Mouse (Mus musculus): ENCODE data around the gene Krt16.
"Not testable (repeated sequence)": the region's sequence is repeated elsewhere in the genome, so short reads cannot be mapped to it uniquely, and the experiment has no call there.

Krt16 gene

DNA sequence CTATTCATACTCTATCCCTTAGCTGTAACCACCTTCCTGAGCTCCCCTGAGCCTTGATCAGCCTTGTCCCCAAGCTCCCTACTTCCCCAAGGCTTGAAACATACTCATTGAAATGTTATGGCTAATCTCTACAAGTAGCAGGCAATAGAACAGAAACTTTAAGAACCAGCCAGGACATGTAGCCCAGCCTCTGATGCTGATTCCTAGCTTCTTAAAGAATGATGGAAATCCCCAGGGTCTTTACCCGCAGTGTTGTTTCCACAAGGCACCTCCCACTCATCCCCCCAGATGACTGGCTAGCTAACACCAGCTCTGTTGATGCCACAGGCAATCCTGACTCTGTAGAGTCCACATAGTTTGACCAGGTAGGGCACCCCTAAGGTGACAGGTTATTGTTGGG is 9.3 kb upstream of the Krt16 start:
- no peak for DNase-seq (ENCODE audit: low read depth, low spot score)

DNA sequence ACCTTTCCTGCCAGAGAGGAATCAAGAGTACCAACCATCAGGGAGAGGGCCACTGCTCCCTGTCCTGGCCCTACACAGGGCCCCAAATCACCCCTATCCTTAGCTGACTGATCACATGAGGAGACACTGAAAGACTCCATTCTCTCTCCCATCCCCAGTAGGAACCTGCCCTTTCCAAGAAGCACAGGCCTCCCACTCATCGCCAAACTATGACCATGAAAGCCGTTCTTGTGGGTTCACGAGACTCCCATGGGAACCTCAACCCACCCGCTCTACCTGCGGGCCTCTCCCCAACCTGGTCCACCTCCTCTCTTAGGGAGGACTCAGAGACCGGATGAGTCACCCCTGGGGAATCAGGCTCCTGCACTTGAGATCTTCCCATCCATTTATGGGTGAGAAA is 6.8 kb upstream of the Krt16 start:
- peak; percentile 36 for DNase-seq (ENCODE audit: low read depth, low spot score)

DNA sequence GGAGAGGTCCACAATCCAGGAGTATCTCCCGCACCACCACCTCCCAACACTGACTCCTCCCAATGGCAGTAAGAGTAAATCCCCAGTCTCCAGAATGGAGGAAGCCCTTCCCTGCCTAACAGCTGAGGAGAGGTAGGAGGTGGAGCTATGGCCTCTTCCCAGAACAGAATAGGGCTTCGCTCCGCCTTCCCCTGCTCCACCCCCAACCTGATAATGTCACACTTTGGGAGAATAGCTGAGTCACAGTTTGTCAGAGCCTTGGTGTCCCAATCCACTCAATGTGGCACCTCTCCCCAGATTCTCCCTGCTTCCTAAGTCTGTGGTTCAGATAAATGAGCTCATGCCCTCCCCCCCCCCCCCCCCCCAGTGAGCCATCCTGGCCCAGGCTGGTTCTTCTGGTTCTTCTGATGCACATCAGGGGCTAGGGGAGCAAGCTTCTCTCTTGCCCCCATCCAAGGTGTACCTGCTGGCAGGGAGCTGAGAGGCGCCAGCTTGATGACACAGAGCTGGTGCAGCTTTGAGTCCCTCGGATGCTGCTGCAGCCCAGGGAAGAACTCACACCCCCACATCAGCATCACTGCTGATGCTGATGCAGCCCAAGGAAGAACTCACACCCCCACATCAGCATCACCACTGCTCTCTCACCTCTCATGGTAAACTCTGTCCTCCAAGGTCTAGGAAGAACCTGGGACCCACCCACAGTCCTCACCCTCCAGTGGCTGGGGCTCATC is 5.8 kb upstream of the Krt16 start:
- DNase-seq (ENCODE audit: low read depth, low spot score): peak; percentile 82

DNA sequence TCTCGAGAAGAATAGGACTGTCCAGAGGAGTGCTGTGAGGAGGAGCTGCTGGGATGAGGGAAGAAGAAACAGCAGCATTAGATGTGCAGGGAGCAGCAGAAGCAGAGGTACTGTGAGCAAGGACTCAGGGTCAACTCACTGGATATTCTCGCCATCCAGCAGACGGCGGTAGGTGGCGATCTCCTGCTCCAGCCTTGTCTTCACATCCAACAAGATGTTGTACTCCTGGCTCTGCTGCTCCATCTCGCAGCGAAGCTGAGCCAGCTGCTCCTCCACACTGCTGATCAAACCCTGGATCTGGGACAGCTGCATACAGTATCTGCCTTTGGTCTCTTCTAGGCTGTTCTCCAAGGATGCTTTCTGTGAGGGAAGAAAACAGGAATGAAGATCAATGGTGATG is 2.2 kb downstream of the Krt16 start:
- DNase-seq (ENCODE audit: low read depth, low spot score): not testable (repeated sequence)

DNA sequence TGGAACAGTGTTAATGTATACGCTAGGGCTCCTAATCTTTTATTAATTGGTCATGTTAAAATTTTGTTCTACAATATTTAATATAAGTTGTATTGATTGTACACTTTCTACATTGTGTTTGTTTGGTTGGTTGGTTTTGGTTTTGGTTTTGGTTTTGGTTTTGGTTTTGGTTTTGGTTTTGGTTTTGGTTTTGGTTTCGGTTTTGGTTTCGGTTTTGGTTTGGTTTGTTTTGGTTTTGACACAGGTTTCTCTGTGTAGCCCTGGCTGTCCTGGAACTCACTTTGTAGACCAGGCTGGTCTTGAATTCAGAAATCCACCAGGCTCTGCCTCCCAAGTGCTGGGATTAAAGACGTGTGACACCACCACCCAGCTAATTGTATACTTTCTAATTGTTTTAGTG is 8.4 kb downstream of the Krt16 start:
- not testable (repeated sequence) for DNase-seq (ENCODE audit: low read depth, low spot score)

DNA sequence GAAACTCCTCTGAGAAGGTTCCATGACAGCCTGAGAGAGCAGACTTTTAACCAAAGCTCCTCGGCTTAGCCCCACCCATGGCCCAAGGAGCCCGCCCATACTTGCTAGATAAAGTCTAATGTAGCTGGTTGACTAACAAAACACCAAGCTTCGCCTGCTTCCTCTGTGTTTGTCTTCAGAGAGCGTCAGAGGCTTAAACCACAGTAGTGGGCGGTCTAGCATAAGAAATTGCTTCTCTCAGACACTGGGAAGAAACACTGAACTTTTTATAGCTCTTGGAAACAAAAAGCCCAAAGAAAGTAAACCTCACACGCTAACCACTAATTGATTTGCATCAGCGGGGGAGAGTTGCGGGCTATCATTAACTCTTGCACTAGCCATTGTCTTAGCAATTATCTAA is 27.0 kb downstream of the Krt16 start:
- peak; percentile 78 for DNase-seq (ENCODE audit: low read depth, low spot score)

DNA sequence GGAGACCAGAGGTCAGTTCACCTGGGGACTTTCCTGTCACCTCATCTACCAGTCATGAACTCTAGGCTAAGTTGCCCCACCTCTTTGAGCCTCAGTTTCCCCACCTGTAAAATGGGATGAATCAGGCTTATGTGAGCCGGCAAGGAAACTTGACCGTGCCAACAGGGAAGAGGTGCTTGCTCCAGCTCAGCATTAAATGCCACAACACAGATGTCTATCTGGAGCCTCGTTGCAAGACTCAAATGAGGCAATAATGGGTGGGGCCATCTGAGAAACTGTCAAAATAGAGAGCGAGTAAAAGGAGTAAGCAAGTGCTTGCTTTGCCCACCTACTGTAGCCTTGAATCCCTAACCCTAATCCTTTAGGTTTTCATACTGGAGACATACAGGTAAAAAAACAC is 29.4 kb downstream of the Krt16 start:
- no peak for DNase-seq (ENCODE audit: low read depth, low spot score)

DNA sequence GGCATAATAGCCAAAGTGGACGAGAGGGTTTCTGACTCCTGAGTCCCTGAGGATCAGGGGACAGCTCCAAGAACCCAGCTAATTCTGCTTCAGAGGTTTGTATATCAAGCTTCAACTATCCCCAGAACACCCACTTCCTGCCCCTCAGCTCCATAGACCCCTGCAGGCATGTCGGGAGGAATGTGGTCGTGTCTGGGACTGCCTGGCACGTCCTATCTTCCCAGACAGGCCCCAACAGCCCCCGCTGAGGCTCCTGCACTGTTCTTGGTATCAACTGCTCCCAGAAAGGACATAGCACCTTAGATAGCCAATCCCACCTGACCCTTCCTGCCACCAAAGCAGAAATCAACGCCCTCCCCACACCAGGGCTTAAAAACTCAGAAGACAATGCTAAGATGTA is 40.2 kb downstream of the Krt16 start:
- no peak for DNase-seq (ENCODE audit: low read depth, low spot score)

DNA sequence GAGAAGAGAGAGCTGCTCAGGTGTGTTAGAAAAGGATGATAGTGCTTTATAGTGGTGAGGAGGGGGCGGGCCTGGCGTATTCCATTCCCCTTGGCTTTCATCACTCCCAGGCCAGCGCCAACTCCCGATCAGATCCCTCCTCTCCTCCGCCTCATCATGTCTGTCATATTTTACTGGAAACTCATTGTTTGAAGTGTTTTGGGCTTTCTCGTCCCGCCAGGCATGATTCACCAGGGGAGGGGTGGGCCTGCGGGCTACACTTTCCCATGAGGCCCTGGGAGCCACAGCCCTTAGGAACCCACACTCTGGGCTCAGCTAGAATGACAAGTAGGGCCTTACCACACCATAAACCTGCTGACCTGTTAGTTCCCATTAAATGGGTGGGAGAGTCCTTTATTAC is 41.2 kb downstream of the Krt16 start, which contains the start of gene Krt14:
Krt14 (minus strand) TSS at position 51 of the 400 bp plus-strand sequence.
- no peak for DNase-seq (ENCODE audit: low read depth, low spot score)

DNA sequence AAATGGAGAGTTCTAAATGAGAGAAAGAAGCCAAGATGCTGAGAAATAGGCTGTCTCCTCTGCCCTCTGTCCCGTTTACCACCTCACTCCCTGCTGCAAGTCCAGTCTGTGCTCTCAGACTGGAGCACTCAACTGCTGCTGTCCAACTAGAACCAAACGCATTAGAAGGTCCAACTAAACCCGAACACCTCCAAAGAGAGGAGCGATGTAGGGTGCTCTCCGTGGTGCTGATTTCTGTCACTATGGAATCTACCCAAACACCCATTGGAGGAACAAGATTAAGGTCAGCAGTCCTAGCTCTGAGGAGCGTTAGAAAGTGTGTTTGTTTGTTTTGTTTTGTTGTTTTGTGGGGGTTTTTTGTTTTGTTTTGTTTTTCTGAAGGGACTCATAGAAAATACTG is 45.3 kb downstream of the Krt16 start:
- DNase-seq (ENCODE audit: low read depth, low spot score): no peak

DNA sequence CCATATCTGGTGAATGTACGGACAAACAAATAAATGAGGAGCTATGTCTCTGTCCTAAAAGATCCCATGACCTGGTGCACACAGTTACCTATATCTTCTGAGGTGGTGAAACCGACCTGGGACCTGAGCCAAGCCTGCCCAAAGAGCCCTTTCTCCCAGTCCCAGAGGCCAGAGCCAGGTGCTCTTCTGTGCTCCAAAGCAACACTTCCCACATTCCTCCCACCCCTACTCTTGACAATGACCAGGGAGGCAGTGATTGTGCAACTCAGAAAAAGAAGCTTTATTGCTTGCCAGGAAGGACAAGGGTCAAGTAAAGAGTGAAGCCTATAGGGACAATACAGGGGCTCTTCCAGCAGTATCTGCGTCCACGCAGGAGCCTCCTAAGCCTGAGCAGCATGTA is 45.8 kb downstream of the Krt16 start:
- DNase-seq (ENCODE audit: low read depth, low spot score): no peak

DNA sequence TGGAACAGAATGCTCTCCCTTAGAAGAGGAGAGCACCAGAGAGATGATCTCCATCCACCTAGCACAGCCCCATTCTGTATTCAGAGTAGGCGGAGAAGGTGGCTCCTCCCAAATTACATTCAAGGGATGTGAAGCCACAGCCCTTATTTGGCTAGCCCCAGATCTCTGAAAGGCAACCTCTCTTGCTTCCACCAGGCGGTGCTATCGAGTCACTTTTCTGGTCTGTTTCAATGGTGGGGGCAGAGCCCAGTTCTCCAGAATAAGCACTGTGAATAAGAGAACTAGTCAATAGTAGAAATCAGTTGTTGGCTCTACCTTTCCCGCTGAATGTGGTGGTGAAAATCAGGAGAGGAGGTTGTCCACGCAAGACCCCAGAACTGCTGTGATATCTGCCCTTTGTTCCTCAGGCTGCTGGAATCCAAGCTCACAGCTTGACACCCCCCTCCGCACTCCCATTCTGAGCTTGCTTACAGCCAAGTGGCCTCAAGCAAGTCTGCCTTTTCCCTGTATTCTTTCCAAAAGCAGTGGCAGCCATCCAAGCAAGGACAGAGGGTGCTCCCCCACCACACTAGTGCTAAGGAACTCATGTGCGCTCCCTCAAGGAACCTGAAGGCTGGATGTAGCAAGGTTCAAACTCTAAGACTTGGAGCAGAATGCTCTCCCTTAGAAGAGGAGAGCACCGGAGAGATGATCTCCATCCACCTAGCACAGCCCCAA is 48.4 kb downstream of the Krt16 start:
- peak; percentile 67 for DNase-seq (ENCODE audit: low read depth, low spot score)

DNA sequence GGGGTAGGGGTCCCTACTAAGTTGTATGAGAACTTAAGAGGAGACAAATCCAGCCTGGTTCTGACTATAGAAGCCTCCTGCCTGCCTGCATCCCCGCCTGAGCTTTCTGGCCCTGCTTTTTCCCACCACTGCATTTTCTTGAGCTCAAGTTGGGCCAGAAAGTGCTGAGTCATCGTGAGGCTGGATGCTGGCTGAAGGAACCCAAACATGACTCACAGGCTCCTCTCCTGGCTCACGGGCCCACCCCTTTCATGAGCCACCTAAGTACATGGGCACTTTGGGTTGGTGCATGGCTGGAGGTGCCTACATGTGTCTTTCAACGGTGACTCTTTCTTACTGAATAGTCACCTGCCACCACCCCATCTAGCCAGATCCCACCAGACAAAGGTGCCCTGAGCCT is 50.0 kb downstream of the Krt16 start:
- DNase-seq (ENCODE audit: low read depth, low spot score): peak; percentile 92

All from brain, adult 2 months (tissue).